Mouse (Mus musculus) megakaryocyte, embryonic 14.5 days (primary cell): ENCODE measurements at regions not wholly inside any gene's neighbourhood (a gene's known extent, or its start where the extent isn't known, plus 50 kb on each side); places are given as distances from the start of the nearest gene placed in this dataset.

ENCODE experiments used
- FLI1 ChIP-seq: IDR thresholded peaks from 2 replicates; pipeline ENCODE4 v1.6.1; 2012; ENCODE audit warnings: low read length, inconsistent platforms, mixed read lengths
- GATA1 ChIP-seq: IDR thresholded peaks from 3 replicates; pipeline ENCODE4 v1.6.1; 2012; ENCODE audit warnings: mixed read lengths, low read length, inconsistent platforms, borderline replicate concordance

DNA sequence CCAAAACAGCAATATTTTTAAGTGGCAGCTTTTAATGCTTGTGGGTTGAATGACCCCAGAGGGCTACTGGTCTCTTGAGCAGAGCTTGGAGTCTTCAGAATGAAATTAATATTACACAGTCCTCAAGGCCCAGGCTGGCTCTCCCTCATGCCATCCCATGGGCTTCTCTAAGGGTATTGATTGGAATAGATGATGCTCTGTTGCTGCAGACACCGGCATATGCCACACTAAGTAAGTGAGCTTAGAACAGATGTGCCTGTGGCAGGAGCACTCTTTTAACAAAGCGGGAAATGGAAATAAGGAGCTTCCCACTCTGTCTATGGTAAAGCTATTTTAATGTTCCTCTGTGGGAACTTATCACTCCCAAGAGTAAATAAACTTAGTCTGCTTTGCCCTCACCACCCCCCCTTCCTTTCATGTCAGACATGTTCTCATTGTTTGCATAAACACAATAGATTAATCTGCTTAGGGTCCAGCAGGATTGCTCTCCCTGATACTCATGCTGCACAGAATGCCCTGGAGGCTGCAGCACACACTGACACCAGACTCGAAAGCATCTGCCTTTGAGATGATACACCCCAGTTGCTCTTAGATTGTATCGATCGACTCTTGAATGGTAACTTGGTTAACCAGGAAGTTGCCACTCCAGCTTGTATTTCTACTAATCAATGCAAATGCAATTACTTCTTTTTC is 294.5 kb upstream of the Adamts16 start:
- no peak for TF ChIP-seq GATA1
- no peak for TF ChIP-seq FLI1
